Mouse (Mus musculus) right cerebral cortex, adult 18-20 months (tissue): ENCODE results near the gene Adam30.
"Not testable (repeated sequence)": the region's sequence is repeated elsewhere in the genome, so short reads cannot be mapped to it uniquely, and the experiment has no call there.

Experiments
- DNase-seq: peaks from one replicate; pipeline ENCODE4 v3.0.0; 2022; ENCODE audit warnings: mixed read lengths

The Adam30 gene

DNA sequence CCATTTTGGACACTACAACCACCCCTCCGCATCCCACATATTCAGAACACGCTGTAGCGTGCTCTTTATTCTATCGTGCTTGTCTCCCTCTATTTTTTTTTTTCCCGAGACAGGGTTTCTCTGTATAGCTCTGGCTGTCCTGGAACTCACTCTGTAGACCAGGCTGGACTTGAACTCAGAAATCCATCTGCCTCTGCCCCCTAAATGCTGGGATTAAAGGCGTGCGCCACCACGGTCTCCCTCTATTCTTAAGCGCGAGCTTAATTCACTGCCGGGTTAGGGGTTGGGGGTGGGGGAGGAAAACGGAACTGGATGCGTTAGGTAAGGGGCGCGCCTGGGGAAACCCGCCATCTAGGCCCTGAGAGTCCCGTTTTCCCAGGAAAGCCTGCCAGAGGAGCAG is at the start of gene Adam30:
Gene Adam30 (plus strand): TSS at position 301 of the 400 bp plus-strand sequence.
- DNase-seq: no peak

DNA sequence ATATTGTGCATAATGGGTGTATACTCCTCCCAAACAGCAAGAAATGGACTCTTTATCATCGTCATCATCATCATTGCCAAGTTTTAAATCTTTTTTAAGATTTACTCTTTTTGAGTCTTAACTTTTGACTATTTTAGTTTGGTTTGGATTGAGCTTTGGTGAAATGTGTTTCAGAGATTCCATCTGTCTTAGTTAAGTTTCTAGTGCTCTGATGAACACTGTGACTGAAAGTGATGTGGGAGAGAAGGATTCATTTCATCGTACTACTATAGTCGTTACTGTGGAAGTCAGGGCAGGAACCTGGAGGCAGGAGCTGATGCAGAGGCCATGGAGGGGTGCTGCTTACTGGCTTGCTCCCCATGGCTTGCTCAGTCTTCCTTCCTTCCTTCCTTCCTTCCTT is 42.2 kb upstream of the Adam30 start:
- DNase-seq: no peak

DNA sequence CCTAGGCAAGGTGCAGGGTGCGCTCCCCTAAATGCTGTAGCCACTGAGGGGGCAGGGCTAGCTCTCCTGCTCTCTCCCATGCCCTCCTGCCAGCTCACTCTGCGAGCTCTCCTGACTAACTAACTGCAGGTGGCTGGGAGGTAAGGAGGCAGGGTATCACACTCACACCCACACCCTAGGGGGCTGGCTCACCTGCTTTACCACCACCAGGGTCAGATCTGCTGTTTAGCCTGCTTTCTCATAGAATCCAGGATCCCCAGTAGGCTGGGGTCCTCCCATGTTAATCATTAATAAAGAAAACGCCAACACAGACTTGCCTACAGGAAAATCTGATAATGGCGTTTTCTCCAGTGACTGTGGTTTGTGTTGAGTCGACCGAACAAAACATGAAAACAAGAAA is 41.1 kb upstream of the Adam30 start:
- no peak for DNase-seq

DNA sequence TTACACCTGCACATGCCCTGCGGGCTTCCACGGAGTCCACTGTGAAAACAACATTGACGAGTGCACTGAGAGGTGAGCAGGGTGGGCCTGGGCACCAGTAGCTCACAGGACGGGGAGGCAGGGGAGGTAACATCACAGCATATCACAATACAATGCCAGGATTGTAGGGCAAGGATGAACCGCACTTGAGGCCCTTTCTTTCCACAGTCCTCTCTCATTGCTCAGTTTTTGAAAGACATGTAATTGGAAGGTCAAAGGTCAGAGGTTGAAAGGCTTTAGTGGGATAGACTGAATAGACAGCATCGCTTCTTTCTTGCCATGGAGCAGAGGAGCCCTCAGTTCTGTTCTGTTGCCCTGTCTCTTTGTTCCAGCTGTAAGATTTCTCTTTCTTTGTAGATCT is 39.5 kb upstream of the Adam30 start:
- DNase-seq: no peak

DNA sequence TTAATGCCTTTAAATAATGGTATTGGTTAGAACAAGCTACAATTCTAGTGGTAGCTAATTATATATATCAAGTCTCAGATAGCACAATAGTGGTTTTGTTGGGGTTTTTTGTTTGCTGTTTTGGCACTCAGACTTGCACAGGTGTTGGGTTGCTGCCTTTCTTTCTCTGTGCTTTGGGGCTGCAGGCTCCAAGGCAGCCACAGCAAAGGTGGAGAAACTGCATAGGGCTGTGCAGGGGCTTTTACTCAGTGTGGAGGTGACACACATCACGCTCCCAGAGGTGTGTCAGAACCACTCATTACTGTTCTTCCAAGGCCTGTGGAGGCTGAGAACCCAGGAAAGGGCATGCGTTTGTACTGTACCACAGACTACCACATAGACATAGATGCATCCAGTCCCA is 32.7 kb upstream of the Adam30 start:
- no peak for DNase-seq

DNA sequence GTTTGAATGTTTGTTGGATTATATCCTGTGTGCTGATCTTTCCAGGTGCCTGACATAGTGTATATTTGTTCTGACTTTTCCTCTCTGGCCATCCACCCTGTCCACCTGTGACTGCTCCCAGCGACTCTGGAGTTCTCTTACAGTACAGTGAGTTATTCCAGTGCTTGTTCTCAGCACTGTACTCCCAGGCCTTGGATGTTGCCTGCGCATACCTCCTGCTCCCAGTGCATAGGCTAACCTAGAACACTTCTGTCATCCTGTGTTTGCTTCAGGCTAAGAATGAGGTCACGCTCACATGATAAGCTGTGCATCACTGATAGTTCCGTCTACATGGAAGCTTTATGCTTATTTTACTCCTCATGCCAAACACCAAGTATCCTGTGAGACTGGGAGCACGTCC is 31.7 kb upstream of the Adam30 start:
- no peak for DNase-seq

DNA sequence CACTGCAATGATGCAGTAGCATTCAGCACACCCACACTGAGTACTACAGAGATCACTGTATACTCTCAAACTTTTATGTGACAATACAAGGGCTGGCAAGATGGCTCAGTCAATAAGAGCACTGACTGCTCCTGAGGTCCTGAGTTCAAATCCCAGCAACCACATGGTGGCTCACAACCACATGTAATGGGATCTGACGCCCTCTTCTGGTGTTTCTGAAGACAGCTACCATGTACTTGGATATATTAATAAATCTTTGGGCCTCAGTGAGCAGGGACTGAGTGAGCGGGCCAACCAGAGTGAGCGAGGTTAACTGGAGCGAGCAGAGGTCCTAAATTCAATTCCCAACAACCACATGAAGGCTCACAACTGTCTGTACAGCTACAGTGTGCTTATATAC is 28.3 kb upstream of the Adam30 start:
- DNase-seq: not testable (repeated sequence)

DNA sequence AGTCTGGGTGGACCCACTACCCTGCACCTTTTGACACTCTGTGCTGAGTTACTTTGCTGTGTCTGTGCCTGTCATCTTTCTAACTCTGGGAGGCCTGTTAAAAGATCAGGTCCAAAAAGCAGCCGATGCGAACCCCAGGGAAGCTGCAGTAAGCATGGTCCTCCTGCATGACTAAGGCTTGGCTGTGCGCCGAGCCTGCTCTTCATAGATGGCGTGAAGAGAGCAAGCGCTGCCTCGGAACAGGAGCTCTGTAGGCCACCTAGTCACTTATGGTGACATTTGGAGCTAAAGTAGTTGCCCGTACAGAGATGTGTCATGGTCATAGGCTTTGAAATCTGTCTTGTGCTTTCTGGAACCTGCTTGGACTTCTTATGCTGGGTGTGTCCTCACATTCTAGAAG is 27.8 kb upstream of the Adam30 start:
- no peak for DNase-seq

DNA sequence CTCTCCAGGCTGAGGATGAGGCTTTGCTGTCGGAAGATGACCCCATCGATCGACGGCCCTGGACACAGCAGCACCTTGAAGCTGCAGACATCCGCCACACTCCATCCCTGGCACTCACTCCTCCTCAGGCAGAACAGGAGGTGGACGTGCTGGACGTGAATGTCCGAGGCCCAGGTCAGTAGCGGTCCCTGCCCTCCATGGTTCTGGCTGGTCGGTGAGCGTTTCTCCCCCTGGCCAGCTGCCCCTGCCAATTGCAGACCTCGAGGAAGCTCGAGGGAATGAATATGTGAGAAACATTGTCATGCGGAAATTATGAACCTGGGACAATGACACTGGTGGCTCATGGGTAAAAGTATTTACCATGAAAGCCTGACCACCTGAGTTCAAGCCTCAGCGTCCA is 19.0 kb upstream of the Adam30 start:
- DNase-seq: no peak

DNA sequence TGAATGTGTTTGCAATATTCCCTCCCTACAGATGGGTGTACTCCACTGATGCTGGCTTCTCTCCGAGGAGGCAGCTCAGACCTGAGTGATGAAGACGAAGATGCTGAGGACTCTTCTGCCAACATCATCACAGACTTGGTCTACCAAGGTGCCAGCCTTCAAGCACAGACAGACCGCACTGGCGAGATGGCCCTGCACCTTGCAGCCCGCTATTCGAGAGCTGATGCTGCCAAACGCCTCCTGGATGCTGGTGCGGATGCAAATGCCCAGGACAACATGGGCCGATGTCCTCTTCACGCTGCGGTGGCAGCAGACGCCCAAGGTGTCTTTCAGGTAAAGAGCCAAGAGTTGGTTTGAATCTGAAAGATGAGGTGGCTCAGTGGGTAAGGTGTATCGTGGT is 17.6 kb upstream of the Adam30 start:
- DNase-seq: no peak

DNA sequence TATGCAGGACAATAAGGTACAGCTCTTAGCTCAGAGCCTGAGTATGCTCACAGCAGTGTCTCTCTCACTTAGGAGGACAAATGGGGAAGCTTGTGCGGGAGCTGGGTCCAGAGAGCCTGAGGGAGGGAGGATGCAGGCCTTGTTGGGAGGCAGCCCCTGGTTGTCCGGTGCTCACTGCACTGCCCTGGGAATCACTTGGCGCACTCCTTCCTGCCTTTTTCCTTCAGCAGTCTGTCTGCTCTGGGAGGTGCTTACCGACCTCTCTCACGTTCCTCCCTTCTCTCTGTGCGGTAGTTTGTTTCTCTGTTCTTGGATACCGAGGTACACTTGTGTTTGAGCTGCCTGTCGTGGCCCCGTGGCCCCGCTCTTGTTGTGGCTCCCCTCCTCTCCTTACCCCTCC is 15.2 kb upstream of the Adam30 start:
- no peak for DNase-seq

DNA sequence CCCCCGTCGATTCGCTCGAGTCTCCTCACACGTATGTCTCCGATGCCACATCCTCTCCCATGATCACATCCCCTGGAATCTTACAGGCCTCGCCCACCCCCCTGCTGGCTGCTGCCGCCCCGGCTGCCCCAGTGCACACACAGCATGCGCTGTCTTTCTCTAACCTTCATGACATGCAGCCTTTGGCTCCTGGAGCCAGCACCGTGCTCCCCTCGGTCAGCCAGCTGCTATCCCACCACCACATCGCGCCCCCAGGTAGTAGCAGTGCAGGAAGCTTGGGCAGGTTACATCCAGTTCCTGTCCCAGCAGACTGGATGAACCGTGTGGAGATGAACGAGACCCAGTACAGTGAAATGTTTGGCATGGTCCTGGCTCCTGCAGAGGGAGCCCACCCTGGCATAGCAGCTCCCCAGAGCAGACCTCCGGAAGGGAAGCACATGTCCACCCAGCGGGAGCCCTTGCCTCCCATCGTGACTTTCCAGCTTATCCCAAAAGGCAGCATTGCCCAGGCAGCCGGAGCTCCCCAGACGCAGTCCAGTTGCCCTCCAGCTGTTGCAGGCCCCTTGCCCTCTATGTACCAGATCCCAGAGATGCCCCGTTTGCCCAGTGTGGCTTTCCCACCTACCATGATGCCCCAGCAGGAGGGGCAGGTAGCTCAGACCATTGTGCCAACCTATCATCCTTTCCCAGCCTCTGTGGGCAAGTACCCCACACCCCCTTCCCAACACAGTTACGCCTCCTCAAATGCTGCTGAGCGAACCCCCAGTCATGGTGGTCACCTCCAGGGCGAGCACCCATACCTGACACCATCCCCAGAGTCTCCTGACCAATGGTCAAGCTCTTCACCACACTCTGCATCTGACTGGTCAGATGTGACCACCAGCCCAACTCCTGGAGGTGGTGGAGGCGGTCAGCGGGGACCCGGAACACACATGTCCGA is 13.7 kb upstream of the Adam30 start:
- DNase-seq: no peak

DNA sequence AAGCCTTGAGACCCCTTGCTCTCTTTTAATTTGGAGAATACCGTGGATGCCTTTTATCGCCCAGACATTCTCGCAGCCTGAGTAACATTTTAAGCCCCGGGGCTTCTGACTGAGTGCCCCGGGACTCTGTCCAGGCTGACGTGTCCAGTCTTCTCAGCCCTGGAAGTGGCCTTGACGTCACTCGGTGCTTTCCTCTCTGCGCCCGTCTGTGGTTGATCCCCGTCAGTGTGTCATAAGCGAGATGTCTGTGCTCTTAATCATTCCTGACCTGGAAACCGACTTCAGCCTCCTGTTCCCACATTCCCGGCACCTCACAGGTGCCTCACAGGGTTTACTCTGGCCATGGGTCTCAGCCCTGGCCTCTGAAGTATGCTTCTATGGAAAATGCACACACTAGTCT is 12.7 kb upstream of the Adam30 start:
- DNase-seq: no peak

DNA sequence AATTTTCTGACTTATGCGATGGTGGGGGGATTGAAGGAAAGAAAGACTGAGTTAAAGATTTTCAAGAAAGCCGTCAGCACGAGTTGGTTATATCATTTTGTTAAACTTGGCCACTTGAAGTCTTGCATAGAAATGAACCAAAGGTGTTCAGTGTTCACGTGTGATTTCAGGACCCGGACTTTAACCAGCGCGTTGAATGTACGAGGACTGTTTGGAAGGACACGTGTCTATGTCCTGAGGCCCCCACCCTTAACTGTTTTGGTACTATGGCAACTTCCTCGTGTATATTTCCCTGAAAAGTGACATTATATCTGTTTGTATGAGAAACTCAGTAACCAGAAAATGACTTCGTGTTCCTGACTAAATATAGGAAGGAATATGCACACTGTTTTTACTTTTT is 10.5 kb upstream of the Adam30 start:
- no peak for DNase-seq

DNA sequence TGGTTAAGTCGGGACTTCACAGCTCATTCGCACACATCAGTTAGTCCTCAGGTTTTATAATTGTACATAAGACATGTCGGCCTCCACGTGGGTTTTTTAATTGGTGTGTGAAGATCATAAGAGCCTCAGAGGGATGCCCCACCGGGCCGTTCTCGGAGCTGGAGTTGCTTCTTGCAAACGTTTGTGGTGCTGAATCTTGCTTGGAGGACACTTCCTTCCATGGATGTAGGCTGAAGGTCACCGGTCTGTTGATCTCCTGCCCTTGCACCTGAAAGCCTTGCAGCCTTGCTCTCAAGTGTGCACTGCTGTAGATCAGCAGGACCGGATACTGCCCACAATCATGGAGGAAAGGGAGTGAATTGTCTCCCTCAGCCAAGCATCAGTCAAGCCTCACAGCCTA is 9.4 kb upstream of the Adam30 start:
- DNase-seq: no peak

DNA sequence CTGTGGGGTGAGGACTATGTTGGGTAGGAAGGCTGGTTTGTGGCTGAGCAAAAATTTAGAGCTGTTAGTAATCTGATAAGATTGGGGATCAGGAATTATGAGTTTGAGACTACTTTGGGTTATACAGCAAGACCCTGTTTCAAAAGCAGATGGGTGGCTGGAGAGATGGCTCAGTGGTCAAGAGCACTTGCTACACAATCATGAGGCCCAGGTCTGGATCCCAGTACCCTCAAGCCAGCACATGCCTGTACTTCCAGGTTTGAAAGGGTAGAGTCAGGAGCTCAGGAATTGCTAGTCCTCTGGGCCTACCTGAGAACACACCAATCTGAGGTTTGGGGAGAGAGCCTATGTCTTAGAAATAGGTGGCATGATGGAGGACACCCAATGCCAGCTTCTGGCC is 7.0 kb upstream of the Adam30 start:
- DNase-seq: no peak

DNA sequence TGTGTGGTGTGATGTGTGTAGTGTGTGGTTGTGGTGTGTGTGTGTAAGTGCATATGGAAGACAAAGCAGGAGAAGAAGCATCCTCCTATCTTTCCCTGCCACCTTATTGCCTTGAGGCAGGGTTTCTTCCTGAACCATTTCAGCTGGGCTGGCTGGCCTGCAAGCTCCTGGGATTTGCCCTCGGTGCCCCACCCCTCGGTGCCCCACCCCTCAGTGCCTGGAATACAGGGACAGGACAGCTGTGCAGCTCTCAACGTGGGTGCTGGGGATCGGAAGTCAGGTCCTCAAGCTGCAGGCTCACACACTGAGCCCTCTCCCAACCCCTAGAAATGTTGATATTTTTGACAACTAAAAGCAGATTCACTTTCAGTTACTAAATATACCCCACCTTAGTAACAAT is 4.3 kb upstream of the Adam30 start:
- no peak for DNase-seq

DNA sequence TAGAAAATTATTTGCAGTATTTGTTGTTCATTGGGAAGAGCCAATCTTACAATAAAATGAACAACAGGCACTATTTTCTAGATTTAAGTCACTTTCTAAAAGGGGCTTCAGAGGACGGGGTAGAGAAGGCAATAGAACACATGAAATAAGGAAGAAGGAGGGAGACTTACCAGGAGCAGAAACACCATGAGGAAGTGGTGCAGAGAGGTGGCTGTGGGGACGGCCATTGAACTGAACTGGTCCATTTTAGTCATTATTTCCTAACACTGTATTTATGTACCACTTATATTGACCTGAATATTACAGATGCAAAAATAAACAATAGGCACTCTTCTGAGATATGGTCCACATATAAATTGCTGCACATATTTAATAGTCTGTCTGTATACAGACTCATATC is 3.4 kb upstream of the Adam30 start:
- no peak for DNase-seq

DNA sequence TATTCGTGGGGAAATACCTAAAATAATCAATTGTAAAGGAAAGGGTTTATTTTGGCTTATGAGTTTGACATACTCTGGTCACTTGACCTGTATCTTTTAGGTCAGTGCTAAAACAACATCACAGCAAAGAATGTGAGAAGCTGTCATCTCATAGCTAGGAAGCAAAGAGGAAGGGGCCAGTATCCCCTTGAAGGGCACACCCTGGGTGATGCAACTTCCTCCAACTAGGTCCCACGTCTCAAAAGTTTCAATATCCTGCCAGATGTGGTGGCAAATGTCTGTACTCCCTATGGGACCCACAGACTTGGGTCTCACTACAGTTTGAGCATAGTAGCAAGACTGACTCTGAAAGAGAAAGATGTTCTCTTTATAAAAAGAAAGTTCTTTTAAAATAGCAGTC is 2.8 kb upstream of the Adam30 start:
- DNase-seq: no peak

DNA sequence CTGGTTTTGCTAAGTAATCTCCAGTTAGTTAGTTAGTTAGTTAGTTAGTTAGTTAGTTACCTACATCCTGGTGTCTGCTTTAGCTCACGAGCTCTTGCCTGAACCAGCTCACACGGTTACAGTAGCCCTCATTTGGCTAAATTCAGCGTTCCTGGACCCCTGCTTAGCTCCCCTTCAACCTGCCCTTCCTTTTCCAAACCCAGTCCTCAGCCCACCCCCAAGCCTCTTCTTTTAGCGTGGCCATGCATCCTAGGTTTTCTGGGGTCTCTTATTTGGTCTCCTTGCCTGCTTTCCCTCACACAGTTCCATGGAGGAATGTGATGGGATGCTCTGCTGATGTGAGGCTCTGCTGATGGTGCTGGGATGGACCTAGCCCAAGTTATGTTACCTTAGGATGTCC is 1.8 kb upstream of the Adam30 start:
- DNase-seq: no peak

DNA sequence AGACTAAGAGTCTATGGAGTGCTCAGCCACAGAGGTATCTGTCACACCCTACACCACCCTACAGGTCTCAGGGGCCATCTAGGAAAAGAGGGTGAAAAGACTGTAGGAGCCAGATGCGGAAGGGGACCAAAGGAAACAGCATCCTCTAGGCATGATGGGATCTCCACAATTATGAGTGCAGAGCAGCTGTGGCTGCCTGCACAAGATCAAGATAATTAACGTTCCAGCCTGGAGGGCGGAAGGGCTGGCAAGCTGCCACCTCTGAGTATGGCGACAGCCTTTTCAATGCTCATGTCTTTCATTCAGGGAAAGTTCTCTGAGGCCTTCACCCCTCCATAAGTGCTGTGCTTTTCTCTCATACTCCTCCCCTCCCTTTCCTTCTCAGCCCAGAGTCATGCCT is 1.1 kb upstream of the Adam30 start:
- no peak for DNase-seq

DNA sequence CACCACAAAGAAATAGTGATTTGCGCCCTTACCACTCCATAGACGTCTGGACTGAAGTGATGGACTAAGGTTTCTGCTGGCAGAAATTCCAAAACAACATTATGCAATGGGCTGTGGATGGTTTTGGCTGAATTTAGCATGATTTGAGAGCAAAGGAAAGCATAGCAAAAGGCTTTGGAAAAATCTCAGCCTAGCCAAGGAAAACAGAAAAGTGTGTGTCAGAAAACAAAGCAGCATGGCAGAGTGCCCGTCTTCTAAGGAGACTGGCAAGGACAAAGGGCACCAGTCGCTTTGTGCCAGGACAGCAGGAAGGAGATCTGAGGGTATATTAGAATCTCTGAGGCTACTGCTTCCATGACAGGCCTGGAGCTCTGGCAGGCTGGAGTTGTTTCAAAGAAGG is 17.9 kb downstream of the Adam30 start:
- peak; percentile 23 for DNase-seq

DNA sequence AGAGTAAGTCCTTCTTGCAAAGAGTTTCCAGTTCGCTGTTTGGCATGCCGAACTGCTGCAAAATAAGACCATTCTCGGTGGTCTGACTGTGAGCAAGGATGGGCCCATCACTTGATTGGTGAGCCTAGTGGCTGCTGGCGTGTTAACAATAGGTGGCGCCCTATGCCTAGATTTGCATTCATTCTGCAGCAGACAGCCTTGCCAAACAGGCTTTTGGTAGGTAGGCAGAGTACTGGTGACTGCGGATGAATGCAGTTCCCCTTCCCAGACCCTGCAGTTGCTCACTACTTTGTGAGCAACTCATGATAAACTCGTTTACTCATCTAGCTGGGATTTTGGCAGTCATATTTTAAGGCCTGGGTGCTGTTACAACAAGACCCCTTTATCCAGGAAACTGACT is 20.4 kb downstream of the Adam30 start:
- peak; percentile 28 for DNase-seq

DNA sequence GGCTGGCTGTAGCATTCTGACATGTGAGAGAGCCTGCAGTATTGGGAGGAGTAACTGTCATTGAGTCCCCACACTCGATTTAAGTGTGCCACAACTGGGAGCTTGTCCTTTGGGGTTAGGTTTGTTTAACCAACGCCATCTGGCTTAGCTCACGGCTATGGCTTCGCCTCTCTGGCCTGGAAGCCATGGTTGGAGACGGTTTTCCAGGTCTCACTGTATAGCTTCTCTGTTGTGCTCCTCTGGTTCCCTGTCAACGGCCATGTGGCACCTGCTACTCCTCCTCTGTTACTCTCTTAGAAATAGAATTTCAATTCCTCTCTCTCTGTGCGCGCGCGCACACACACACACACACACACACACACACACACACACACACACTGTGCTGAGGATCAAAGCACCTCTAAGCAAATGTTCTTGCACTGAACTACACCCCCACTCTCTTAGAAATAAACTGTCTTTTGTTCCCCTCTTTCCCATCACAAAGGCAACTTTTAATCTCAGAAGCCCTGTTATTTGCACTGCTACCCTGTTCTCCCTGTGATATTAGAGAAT is 24.8 kb downstream of the Adam30 start:
- DNase-seq: no peak

DNA sequence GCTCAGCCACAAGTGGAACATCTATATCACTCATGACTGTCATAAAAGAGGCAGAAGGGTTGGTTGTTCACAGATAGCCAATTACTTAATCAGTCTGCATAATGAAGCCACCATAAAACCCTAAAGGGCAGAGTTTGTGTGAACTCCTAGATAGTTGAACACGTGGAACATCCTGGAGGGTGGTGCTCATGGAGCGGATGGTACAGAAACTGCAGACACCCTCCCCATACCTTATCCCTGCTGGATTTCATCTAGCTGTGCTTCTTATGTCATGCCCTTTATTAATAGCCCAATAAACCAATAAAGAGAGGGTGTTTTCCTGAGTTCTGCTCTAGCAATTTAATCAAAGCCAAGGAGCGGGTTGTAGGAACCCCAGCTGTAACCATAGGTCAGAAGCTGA is 27.3 kb downstream of the Adam30 start:
- DNase-seq: no peak
